Mouse (Mus musculus) cerebellum, postnatal 10 days (tissue): ENCODE measurements around the gene Dbh.

ENCODE experiments used
- DNase-seq, 2 experiments: peaks; one replicate each; pipeline ENCODE4 v3.0.0; 2021; ENCODE audit warnings: mixed read lengths in 2 of 2

Gene Dbh

GRCm38 (mm10) chr2:27166074-27166473 is 1.0 kb downstream of the Dbh start:
- no peak for DNase-seq

DNA sequence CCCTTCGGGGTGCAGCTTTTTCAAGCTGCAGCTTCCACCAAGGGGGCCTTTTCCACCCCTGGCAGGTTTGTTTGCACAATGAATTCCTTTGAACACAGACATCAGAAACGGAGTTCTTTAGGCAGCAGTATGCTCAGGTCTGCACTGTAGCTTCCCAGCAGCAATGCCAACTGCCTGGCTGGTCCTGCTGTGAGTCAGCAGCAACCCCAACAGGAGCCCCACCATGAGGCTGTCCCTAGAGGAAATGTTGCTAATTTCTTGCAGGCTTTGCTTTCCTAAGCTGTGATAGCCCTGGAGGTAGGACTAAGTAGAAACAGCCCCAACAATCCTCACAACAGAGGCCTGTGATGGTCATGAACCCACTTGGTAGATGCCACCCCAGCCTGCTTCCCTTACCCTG is 2.0 kb downstream of the Dbh start:
- DNase-seq: no peak

DNA sequence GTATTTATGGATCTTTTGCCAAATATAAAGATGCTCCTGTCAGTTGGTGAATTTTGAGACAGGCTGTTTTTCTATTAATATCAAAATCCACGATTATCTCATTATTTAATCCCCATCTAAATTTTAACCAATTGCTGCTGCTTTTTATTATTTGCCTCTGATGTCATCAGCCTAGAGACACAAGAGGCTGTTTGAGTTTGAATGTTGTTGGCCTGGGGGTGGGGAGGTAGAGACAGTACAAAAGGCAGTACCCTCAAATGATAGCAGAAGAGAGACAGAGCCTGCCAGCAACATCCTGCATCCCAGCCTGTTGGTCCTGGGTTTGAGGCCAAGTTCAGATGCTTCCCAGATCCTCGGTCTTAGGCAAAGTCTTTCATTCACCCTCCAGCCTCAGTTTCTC is 9.2 kb downstream of the Dbh start:
- DNase-seq: no peak

- DNase-seq: peak; percentile 36 to 42
These were observed 10.7 kb downstream of the Dbh start for GRCm38 (mm10) chr2:27175696-27176267.

DNA sequence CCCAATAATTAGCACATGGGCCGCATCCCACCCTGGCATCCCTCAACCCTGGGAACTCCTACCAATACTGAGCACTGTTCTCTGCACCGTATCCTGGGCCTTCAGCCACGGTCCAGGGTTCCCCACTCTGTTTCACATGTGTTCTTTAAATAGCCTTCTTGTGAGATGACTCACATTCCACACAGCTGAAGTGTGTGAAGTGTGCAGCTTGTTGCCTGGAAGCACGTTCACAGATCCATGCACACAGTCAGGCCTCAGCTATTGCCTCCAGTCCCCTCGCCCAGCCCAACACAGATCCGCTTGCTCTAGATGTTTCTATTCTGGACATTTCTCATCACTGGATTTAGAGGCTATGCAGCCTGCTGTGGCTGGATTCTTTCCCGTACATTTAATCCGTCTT is 14.1 kb downstream of the Dbh start:
- no peak for DNase-seq

DNA sequence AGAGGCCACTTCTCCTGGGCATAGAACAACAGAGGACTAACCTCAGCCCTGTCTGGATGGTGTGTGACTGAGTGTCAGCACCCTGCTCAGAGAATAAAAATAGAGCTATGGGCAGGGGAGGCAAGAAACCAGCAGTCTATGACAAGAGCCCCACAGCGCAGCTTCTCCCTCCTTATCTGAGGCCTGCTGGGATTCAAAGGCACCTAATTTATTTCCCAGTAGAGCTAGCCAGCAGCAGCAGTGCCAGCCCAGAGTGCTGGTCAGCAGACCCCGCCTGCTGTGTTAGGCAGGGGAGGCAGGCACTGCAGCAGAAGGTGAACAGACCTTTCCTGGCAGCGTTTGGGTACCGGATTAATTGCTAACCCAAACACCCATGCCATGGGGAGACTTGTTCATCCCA is 16.9 kb downstream of the Dbh start:
- DNase-seq: peak; percentile 36 to 54

DNA sequence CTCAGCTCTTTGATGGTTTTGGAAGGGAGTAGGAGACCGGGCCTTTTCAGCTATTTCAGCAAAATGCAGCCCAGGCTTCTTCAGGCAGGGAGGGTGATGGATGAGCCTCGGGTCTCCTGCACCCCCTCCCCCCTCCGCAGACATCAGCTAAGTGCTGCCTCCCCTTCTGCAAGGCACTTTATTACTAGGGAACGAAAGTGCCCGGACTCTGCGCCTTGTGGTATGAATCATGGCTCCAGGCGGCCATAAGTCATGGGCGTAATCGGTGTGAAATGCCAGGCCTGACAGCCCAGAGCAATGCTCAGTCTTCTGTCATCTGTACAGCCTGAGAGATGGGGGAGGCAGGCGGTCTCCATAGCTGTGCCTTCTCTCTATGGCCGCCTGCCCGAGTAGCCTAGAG is 18.7 kb downstream of the Dbh start:
- DNase-seq: no peak

DNA sequence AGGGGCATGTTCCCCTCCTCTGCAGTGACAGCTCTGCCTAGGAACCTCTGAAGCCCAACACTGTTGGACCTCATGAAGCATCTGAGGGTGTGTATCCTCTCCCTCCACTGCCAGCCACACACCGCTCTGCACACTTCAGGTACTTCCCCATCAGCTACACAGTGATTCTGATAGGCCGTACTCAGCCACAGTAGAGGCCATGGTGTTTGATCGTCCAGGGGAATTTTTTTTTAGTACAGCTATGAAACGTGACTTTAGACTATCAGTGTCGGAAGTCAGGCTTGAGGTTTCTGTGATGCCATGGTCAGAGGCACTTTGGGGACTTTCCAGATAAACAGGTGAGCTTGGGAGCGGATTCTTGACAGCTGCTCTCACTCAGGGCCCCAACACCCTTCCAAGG is 22.5 kb downstream of the Dbh start:
- no peak for DNase-seq

GRCm38 (mm10) chr2:27189994-27190393 is 25.0 kb downstream of the Dbh start:
- no peak for DNase-seq

DNA sequence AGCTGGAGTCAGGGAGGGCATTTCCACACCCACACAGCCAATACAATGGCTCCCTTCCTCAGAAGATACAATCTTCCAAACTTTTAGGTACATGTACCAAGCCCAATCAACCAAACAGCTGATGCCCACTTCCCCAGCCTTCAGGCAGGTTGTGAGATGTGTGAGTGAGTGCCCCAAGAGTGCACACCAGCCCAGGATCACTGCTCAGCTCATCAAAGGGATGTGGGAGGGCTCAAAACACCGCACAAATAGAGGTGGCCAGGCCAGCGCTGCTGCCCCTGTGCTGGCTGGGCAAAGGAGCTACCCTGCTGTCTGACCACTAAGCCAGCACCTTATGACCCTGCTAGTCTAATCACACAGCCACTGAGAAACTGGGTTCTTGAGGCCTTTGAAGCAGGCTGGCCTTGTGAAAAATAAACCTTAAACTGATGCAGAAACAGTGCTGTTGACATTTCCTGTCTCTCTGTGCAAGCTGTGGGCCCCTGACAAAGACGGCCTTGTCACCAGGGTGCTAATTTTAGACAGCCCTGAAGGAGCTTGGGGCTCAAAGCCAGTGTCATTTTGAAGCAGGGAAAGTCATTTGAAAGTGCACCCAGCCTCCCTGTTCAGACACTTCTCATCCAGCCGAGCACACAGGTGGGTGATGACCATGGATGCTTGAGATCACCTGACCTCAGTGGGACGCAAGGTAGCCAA is 33.7 kb downstream of the Dbh start:
- no peak for DNase-seq

GRCm38 (mm10) chr2:27200586-27200985 is 35.6 kb downstream of the Dbh start:
- no peak for DNase-seq

DNA sequence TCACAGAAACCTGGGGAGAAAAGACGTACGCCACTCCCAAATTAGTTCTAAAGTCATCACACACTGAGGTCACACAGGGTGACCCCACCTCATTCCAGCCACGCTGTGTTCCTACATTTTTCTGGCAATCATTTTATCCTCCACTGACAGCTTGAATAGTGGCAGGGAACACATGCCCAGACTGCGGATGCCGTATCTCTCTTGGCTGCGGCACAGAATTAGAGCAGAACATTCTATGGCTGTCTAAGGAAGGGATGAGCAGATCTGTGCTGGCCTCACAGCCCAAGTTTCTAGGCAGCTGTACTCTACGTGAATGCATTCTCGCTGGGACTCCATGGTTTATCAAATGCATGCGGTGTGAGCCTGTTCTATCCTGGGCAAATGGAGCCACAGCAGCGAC is 40.6 kb downstream of the Dbh start:
- peak; percentile 57 to 60 for DNase-seq

GRCm38 (mm10) chr2:27206128-27206797 is 41.2 kb downstream of the Dbh start:
- peak; percentile 37 to 52 for DNase-seq

DNA sequence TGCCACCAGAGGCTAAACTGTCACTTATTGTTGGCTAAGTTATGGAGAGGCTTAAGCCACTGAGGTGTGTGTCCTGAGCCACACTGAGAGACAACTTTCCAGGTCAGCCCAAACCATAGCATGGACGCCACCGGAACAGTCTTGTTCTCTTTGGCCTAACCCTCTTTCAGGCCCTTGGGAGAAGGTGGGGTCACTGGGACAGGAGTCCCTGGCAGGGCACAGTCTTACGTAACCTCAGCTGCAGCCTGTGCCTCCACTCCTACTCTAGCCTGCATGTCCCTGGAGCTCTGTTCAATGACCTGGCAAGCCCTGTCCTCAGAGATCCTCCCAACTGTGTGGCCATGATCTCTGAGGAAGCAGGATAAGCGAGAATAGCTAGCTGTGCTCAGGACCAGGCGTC is 42.1 kb downstream of the Dbh start:
- no peak for DNase-seq

DNA sequence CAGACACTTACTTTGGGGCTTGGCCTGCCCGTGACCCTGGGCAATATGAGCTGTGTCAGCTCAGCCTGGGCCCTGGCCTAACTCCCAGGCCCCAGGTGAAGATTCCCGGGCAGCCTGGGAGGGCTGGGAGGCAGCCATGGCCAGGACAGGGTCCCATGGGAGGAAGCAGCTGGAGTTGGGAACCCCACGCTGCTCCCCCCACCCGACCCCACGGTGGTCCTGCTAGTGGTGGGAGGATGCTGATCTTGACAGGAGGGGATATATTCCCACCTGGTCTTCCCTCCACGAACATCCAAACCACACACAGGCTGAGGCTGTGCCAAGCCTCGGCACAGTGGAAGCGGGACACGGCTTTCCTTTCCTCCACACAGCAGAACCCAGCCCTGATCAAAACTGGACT is 44.3 kb downstream of the Dbh start:
- DNase-seq: no peak

DNA sequence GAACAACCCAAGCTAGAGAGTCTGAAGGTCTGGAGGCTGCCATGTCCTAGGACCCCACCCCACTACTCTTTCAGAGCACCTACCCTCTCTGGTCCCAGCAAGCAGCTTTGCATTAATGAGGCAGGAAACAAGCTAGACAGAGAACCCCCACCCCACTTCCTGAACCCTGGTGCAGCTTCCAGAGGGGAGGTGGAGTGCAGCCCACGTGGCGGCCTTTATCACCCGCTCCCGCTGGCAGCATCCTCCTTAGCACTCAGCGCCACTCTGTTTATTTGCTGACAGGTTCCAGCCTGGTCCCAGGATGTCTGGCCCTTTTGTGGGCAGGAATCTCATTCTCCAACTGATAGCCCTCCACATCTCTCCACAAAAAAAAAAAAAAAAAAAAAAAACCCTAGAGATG is 44.8 kb downstream of the Dbh start:
- no peak for DNase-seq

DNA sequence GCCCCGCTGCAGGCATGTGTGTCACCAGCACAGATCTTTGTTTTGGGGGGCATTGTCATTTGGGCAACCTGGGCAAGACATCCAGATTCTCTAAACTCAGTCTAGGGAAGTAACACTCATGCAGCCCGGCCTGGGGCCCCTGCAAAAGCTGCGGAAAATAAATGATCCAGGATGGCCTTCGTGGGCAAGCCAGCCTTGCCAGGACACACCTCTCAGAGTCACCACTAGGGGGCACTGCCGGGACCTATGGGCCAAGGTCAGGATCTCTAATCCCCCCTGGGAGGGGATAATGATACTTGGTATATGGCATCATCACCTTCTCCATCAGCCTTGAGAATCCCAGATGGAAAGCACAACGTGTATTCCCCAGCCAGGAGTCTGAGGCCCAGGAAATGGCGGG is 45.2 kb downstream of the Dbh start:
- DNase-seq: peak; percentile 76 to 82

- DNase-seq: peak; percentile 76
These were observed 45.7 kb downstream of the Dbh start for GRCm38 (mm10) chr2:27210676-27211210.

GRCm38 (mm10) chr2:27211966-27212893 is 47.2 kb downstream of the Dbh start:
- peak; percentile 51 to 63 for DNase-seq

DNA sequence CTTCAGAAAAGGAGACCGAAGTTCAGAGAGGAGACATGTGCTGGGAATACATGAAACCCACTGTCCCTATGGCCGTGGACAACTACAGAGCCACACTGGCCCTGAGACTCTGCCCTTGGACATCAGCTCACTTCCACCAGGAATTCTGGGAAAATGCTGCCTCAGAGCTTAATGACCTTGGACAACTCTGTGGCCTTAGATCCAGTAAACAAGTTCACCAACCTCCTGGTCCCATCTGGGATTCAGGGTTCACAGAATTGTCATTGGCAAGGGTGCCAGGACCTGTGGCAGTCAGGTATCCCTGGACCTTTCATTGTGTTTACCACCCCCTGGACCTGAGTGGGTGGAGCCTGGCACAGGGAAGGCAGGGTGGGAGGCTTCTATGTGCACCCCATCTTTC is 50.5 kb downstream of the Dbh start:
- DNase-seq: no peak

DNA sequence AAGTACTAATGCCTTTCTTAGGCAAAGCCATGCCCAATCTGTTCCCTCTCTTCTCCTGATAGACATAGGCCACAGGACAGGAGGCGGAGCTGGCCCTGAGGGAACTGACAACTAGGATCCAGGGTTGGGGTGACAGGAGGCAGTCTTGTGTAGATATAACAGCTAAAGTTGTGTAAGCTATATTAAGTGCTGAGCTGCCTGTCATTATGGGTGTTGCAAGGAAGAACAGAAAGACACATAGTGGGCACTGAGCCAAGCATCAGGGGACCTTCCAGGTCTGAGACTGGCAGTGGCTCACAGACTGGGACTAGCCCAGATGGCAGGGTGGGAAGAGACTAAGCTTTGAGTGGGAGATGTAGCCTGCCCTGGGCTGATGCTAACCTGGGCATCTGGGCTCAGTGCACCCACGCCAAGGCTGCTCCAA is 53.1 kb downstream of the Dbh start:
- peak; percentile 44 to 56 for DNase-seq

GRCm38 (mm10) chr2:27218569-27218968 is 53.5 kb downstream of the Dbh start:
- DNase-seq: no peak

DNA sequence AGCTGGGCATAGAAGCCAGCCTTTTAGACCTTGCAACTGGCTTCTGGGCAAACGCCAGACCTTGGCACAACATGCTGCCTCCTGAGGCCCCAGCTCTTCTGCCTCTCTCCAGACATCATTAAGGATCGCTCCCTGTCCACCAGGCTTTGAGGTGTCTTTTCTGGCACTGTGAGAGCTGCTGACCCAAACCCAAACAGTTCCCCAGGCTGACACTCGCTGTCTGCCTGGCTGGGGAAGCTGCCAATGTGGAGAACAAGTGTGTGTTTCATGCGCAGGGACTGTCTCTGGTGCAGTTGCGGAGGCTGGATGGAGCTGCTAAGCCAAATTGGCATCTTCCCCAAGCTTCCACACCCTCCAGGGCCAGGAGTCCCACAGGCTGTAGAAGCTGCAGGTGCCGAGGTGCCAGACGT is 58.0 kb downstream of the Dbh start:
- DNase-seq: peak; percentile 79 to 86
